Mouse (Mus musculus) kidney, embryonic 14.5 days (tissue): ENCODE measurements around the gene Rps6kb2. TPM values are rescaled to one million over a fixed set of nuclear protein-coding genes. Genes with fewer than 3 reads are reported as not detected.

Experiments
- ATAC-seq: fragments of 200-750 bp; cut with Nextera tagmentation; 2 replicates; pipeline ENCODE4 v1.8.0; 2017; ENCODE audit warnings: moderate number of reproducible peaks, mild to moderate bottlenecking, moderate TSS enrichment, moderate library complexity; ENCODE audit not compliant: low FRiP score, low TSS enrichment
- H3K27ac ChIP-seq: fragments of 300-500 bp; sonication (generic); 2 replicates; pipeline ENCODE4 v1.5.1; 2014; ENCODE audit warnings: low read depth, mild to moderate bottlenecking, low read length, moderate library complexity, mixed read lengths
- H3K27me3 ChIP-seq: fragments of 300-500 bp; sonication (generic); 2 replicates; pipeline ENCODE4 v1.6.1; 2014; ENCODE audit warnings: mild to moderate bottlenecking, low read length; ENCODE audit not compliant: control insufficient read depth, insufficient read depth
- H3K36me3 ChIP-seq: fragments of 300-500 bp; sonication (generic); 2 replicates; pipeline ENCODE4 v1.6.1; 2014; ENCODE audit warnings: low read length, mixed read lengths; ENCODE audit not compliant: control insufficient read depth, insufficient read depth
- H3K4me1 ChIP-seq: fragments of 300-500 bp; sonication (generic); 2 replicates; pipeline ENCODE4 v1.6.1; 2014; ENCODE audit warnings: low read length, mixed read lengths; ENCODE audit not compliant: control insufficient read depth, insufficient read depth
- H3K4me2 ChIP-seq: fragments of 300-500 bp; sonication (generic); replicated peaks from 2 replicates; pipeline ENCODE4 v1.6.1; 2014; ENCODE audit warnings: low read depth, mild to moderate bottlenecking, low read length
- H3K4me3 ChIP-seq: fragments of 300-500 bp; sonication (generic); 2 replicates; pipeline ENCODE4 v1.5.1; 2014; ENCODE audit warnings: mild to moderate bottlenecking, low read length
- H3K9ac ChIP-seq: fragments of 300-500 bp; sonication (generic); 2 replicates; pipeline ENCODE4 v1.6.1; 2014; ENCODE audit warnings: low read depth, mild to moderate bottlenecking, low read length, moderate library complexity
- H3K9me3 ChIP-seq: fragments of 300-500 bp; sonication (generic); 2 replicates; pipeline ENCODE4 v1.6.1; 2016; ENCODE audit warnings: low read length; ENCODE audit not compliant: control insufficient read depth
- WGBS: fragments of 180-500 bp; shearing (Covaris S2); extraction: QIAGEN DNeasy Blood & Tissue Kit; methylation state at CpG from one replicate; pipeline ENCODE4 v1.1.7; 2014; 5-methylcytosine and 5-hydroxymethylcytosine counted together
- polyA plus RNA-seq: library from polyadenylated mRNA; unstranded; fragments of >200 nt; fragmentation: Nextera tagmentation; extraction: Ambion mirVana; gene quantifications from 2 replicates; pipeline ENCODE4 v1.2.1, GENCODE M21; 2014

Gene Rps6kb2
- polyA plus RNA-seq, 1 experiment from 2014 or later, result 42.0 TPM

DNA sequence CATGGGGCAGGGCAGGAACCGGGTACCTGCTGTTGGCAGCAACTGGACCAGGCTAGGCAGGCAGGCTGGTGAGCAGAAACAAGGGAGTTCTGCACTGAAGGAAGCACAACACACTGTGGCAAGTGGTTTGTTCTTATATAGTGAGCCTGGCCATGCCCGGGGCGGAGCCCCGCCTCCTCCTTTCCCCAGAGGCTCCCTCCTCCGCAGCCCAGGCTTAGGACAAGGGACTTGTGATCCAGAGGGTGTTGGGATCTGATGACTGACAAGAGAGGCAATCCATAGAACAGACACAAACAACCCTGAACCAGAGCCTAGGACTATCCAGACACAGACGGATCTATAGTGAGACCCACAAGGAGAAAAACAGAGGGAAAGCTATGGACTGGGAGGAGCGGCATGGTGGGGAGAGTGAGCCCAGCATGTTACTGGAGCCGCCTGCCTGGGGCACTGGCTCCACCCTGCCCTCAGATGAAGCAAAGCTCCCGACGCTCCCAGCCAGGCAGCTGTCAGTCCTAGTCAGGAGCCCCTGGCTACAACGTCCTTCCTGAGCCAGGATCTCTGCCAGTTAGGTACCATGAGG is 12.3 kb upstream of the Rps6kb2 start, which contains the start of gene Carns1:
TSS of gene Carns1 (minus strand) at position 112 of the 580 bp plus-strand sequence.
- ATAC-seq, result peak; percentile 44; the same call in 1 of the 2 replicates

DNA sequence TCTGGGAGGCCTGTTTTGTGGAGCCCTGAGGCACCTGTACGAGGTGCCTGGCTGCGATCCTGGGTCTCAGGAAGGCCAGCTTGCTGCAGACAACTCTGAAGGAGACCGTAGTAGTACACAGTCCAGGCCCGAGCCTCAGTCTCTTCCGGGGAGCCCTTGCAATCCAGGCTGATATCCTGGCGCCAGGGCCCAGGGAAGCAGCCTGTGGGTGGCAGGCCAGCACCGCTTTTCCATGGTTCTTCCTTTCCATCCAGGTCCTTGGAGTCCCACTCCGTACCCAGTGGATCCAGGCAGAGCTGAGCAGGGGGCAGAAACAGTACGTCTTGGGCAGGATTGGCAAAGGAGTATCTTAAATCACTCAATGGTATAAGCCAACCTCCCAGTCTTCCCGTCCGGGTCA is 9.8 kb upstream of the Rps6kb2 start:
- no peak for ATAC-seq
- Histone ChIP-seq H3K36me3 (no peaks in the 10 kb centered on the region), H3K27ac (no peak overlapping the region), H3K4me3 (no peak overlapping the region), H3K4me1 (peaks cover 21% of the 10 kb centered on the region), H3K27me3 (0 out of 2 replicates have a peak, but pooled peaks cover 3% of the 10 kb centered on the region), H3K9ac (no peak overlapping the region; the same call in 1 of the 2 replicates), H3K4me2 (no peak overlapping the region), H3K9me3 (no peaks in the 10 kb centered on the region)
- WGBS, result 48% methylated on average over 11 of the region's 11 CpGs

More for the DNA sequence above, 12.3 kb upstream of the Rps6kb2 start, which contains the start of gene Carns1:
- Histone ChIP-seq H3K4me2 (peak within 1 kb of the TSS; percentile 41), H3K4me3 (0 out of 2 replicates have a peak within 1 kb of the TSS, but pooled peaks have one; percentile 8), H3K9ac (peak within 1 kb of the TSS; percentile 32; the same call in 1 of the 2 replicates), H3K36me3 (no peaks in the 10 kb centered on the region), H3K9me3 (no peaks in the 10 kb centered on the region), H3K27me3 (0 out of 2 replicates have a peak, but pooled peaks cover 3% of the 10 kb centered on the region), H3K4me1 (peaks cover 14% of the 10 kb centered on the region), H3K27ac (no peak within 1 kb of the TSS)
- 5% methylated on average over 11 of the region's 11 CpGs for WGBS

DNA sequence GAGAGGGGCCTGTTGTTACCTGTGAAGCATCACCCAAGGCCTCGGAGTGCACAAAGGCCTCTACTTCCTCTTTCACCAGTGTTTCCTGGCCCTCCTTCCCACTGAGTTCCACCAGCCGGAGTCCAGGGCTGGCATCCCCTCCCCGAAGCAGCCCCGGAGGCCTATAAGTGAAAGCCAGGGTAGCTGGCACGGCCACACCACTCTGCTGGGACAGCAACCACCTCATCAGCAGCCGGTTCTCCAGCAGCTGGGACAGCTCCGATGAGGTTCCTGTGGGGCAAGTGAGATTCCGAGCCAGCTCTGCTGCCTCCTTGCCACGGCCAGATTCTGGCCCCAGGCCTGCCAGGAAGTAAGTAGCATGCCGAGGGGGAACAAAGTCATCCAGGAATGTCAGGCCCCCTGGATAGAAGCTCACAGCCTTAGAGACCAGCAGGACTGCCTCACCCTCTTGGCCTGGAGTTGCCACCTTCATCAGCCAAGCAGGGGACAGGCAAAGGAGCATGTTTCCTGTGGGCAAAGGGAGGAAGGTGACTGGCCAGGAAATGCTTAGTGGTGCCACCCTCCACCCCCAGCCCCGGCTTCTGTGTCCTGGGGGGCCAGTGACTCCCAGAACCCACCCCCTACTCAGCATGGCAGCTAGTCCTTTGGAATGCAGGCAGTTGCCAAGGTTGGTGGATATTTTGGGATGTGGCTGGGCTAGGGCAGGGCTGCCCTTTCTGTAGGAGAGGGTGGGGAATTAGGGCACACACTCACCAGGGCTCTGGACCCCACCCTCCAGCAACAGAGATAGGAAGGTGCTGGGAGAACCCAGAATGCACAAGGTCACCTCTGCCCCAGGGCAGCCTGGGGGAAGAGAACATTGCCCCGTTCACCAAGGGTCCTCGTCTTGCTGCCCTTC is 8.5 kb upstream of the Rps6kb2 start:
- 0 out of 2 replicates have a peak, but pooled peaks cover 3% of the 10 kb centered on the region for H3K27me3 ChIP-seq
- no peak for ATAC-seq
- H3K27ac ChIP-seq, result no peak overlapping the region
- H3K4me3 ChIP-seq, result no peak overlapping the region
- no peaks in the 10 kb centered on the region for H3K36me3 ChIP-seq
- 0 out of 2 replicates have a peak overlapping the region, but pooled peaks have one; percentile 23 for H3K9ac ChIP-seq
- 74% methylated on average over 13 of the region's 13 CpGs for whole genome bisulfite sequencing
- no peak overlapping the region for H3K4me2 ChIP-seq
- peaks cover 21% of the 10 kb centered on the region for H3K4me1 ChIP-seq
- H3K9me3 ChIP-seq, result no peaks in the 10 kb centered on the region

DNA sequence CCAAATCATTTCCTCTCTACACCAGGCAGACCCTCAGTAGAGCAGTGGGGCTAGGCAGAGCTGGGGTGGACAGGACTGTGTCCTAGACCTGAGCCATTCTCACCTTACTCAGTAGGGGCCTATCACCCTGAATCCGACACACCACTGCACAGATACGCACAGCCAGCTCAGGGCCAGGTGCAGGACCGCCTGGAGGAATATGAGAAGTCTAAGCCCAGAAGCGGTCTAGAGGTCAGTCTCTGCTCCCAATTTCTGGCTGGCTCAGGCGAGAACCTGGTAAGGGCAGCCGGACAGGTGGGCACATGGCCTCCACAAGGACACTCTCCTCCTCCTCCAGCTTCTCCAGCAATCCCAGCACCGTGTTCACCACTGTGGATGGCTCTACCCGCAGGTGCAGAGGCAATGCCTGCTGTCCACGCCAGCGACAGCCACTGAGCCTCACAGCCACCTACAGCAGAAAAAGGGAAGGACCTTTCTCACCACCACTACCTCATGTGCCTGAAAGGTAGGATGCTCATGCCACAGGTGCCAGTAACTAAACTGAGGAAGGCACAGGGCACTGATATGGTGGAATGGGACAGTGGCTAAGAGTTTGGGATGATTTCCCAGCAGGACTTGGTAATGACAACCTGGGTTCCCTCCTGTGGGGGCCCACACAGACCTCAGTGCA is 7.7 kb upstream of the Rps6kb2 start:
- Histone ChIP-seq H3K27ac (no peak overlapping the region), H3K27me3 (no peaks in the 10 kb centered on the region), H3K9me3 (no peaks in the 10 kb centered on the region), H3K4me1 (peaks cover 19% of the 10 kb centered on the region), H3K36me3 (no peaks in the 10 kb centered on the region), H3K9ac (0 out of 2 replicates have a peak overlapping the region, but pooled peaks have one; percentile 23), H3K4me2 (no peak overlapping the region), H3K4me3 (no peak overlapping the region)
- ATAC-seq, result no peak
- WGBS, result 81% methylated on average over 10 of the region's 10 CpGs

DNA sequence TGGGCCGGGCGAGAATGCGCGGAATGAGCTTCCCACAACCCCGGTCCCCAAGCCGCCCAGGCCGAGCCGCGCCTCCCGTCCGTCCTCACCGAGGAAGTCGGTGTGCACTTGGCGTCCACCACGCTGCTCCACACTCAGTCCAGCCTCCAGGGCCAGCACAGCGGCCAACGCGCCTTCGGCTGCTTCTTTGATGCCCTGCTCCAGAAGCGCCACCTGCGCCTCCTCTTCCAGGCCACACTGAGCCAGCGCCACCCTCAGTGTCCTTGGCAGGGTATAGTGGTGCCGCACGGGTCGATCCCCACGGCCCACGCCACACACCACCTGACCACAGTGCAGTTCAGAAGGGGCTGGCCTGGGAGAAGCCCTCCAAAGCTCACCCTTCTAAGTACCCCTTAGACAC is 6.7 kb upstream of the Rps6kb2 start:
- Histone ChIP-seq H3K9me3 (no peaks in the 10 kb centered on the region), H3K36me3 (no peaks in the 10 kb centered on the region), H3K4me2 (peak overlapping the region; percentile 77), H3K27me3 (no peaks in the 10 kb centered on the region), H3K4me3 (peak overlapping the region; percentile 44), H3K27ac (peak overlapping the region; percentile 88), H3K9ac (peak overlapping the region; percentile 78), H3K4me1 (peaks cover 10% of the 10 kb centered on the region)
- peak; percentile 22; the same call in 1 of the 2 replicates for ATAC-seq
- 8% methylated on average over 27 of the region's 27 CpGs for WGBS

DNA sequence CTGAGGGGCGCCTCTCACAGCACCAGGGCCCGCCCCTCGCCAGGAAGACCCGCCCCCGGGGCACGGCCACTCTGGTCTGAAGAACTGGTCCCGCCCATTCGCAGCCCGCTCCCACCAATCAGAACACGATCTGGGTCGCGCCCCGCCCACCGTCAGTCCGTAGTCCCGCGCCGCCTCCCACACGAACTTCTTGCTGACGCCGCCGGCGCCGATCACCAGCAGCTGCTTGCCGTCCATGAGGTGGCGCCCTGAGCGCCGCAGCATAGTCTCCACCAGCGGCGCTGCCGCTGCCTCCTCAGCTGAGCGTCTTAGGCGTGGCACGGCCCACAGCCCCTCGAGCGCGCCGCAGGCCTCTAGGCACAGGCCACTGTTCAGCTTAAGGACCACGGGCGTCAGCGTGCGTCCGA is 6.2 kb upstream of the Rps6kb2 start:
- no peaks in the 10 kb centered on the region for H3K36me3 ChIP-seq
- H3K4me2 ChIP-seq, result peak overlapping the region; percentile 77
- peak; percentile 94 for ATAC-seq

DNA sequence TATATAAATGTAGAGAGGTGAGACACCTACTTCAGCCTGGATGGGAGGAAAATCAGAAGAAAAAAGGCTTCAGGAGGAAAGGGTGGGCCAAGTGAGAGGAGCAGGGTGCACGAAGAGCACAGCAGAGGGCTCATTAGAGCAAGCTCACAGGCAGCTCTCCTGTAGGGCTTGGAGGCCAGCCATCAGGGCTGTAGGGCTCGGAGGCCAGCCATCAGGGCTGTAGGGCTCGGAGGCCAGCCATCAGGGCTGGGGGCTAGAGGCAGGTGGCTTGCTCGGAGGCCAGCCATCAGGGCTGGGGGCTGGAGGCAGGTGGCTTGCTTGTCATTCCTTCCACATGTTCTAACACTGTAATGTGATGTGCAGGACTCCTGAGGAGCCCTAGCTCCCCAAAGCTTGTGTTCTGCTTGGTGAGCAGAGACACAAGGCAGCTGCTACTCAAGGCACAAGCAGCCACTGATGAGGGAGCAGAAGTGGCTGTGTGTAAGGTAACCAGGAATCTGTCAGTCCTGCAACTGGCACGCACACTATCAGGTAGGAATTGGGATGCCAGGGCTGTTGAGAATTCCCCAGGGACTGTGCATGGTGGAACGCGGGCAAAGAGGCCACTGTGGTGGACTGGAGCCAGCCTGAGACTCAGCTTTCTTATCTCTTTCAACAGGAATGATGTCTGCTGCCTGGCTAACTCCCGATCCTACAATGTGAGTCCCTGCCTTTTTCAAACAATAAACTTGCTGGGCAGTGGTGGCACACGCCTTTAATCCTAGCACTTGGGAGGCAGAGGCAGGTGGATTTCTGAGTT is 3.7 kb upstream of the Rps6kb2 start:
- Histone ChIP-seq H3K9ac (no peak overlapping the region), H3K27me3 (no peaks in the 10 kb centered on the region), H3K4me3 (no peak overlapping the region), H3K4me2 (no peak overlapping the region), H3K27ac (no peak overlapping the region), H3K4me1 (peaks cover 21% of the 10 kb centered on the region), H3K36me3 (peaks cover 1% of the 10 kb centered on the region; the same call in 1 of the 2 replicates), H3K9me3 (no peaks in the 10 kb centered on the region)
- 79% methylated on average over 9 of the region's 9 CpGs for WGBS
- ATAC-seq, result no peak

More for the DNA sequence above, 6.2 kb upstream of the Rps6kb2 start:
- WGBS, result under 1% methylated on average over 43 of the region's 43 CpGs
- Histone ChIP-seq H3K9me3 (no peaks in the 10 kb centered on the region), H3K9ac (peak overlapping the region; percentile 78), H3K27me3 (no peaks in the 10 kb centered on the region), H3K4me3 (peak overlapping the region; percentile 44), H3K4me1 (peaks cover 10% of the 10 kb centered on the region), H3K27ac (peak overlapping the region; percentile 88)

DNA sequence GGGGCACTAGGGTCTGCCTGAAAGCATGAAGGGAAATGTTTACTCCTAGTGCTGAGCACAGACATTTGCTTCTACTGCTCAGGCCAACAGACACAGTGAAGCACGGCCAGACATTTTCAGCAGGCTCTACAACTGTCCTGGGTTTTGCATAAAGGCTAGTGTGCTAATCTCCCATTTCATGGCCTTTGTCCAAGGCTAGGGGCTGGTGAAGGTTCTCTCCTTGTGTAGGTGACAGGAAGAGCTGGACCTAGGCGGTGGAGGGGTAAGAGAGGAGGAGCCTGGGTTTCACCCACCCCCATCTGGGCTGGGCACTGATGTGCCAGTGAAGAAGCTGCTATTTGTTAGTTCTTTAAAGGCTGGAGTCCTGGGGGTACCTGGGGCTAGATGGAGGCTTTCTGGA is 1.6 kb upstream of the Rps6kb2 start:
- WGBS, result 83% methylated on average over 2 of the region's 2 CpGs
- no peaks in the 10 kb centered on the region for H3K9me3 ChIP-seq
- H3K4me1 ChIP-seq, result peaks cover 13% of the 10 kb centered on the region
- 0 out of 2 replicates have a peak overlapping the region, but pooled peaks have one; percentile 7 for H3K9ac ChIP-seq
- no peak overlapping the region for H3K4me3 ChIP-seq
- no peak overlapping the region for H3K4me2 ChIP-seq
- ATAC-seq, result no peak
- H3K27me3 ChIP-seq, result no peaks in the 10 kb centered on the region
- peaks cover 18% of the 10 kb centered on the region; the same call in 1 of the 2 replicates for H3K36me3 ChIP-seq
- H3K27ac ChIP-seq, result no peak overlapping the region
